Mouse (Mus musculus) testis, postnatal 10 days (tissue): Measurements from ENCODE around the gene Cacna1a.
"Not testable (repeated sequence)": the region's sequence is repeated elsewhere in the genome, so short reads cannot be mapped to it uniquely, and the experiment has no call there.

Experiments
- DNase-seq: peaks from one replicate; pipeline ENCODE4 v3.0.0; 2021; ENCODE audit warnings: low spot score

Cacna1a gene

GRCm38 (mm10) chr8:84660819-84661457 lies 272.7 kb downstream of the Cacna1a start:
- peak; percentile 83 for DNase-seq

GRCm38 (mm10) chr8:84661458-84661871 lies 273.2 kb downstream of the Cacna1a start:
- peak; percentile 86 for DNase-seq

GRCm38 (mm10) chr8:84661961-84662571 lies 273.8 kb downstream of the Cacna1a start:
- peak; percentile 73 for DNase-seq

- DNase-seq: peak; percentile 93
These were observed 274.4 kb downstream of the Cacna1a start, which contains the start of gene Ier2 for GRCm38 (mm10) chr8:84662581-84663065. Gene Ier2 (minus strand): TSS chr8:84662852.

GRCm38 (mm10) chr8:84663483-84664327 lies 275.5 kb downstream of the Cacna1a start:
- DNase-seq: peak; percentile 96

GRCm38 (mm10) chr8:84664566-84665384 lies 276.5 kb downstream of the Cacna1a start:
- peak; percentile 82 for DNase-seq

- DNase-seq: no peak
These were observed 277.2 kb downstream of the Cacna1a start for GRCm38 (mm10) chr8:84665385-84665893.

- DNase-seq: no peak
These were observed 279.8 kb downstream of the Cacna1a start for GRCm38 (mm10) chr8:84668081-84668480.

- no peak for DNase-seq
These were observed 280.7 kb downstream of the Cacna1a start for GRCm38 (mm10) chr8:84668731-84669485.

GRCm38 (mm10) chr8:84670295-84671006 lies 282.2 kb downstream of the Cacna1a start:
- not testable (repeated sequence) for DNase-seq

- no peak for DNase-seq
These were observed 289.1 kb downstream of the Cacna1a start for GRCm38 (mm10) chr8:84677305-84677704.

- no peak for DNase-seq
These were observed 293.2 kb downstream of the Cacna1a start for GRCm38 (mm10) chr8:84681476-84681875.

GRCm38 (mm10) chr8:84682257-84682656 lies 294.0 kb downstream of the Cacna1a start:
- DNase-seq: no peak

- no peak for DNase-seq
These were observed 296.3 kb downstream of the Cacna1a start for GRCm38 (mm10) chr8:84684537-84684936.

- peak; percentile 77 for DNase-seq
These were observed 298.2 kb downstream of the Cacna1a start, which contains the start of gene Trmt1 for GRCm38 (mm10) chr8:84686191-84687002. Gene Trmt1 (plus strand): TSS chr8:84686307.

- peak; percentile 78 for DNase-seq
These were observed 298.9 kb downstream of the Cacna1a start for GRCm38 (mm10) chr8:84687003-84687704.

- peak; percentile 95 for DNase-seq
These were observed 299.5 kb downstream of the Cacna1a start, which contains the start of gene Nacc1 for GRCm38 (mm10) chr8:84687705-84688100. Gene Nacc1 (minus strand): TSS chr8:84687862.
